Mouse (Mus musculus) left cerebral cortex, postnatal 25 days (tissue): Measurements from ENCODE around the gene Mctp2. TPM values are rescaled to one million over a fixed set of nuclear protein-coding genes. Genes with fewer than 3 reads are reported as not detected.
A peak's percentile ranks its signal among the peaks of the same experiment; 100 is the strongest.

Experiments used
- DNase-seq, 2 experiments: peaks; one replicate each; pipeline ENCODE4 v3.0.0; 2022; ENCODE audit warnings: low spot score in 2 of 2, mixed read lengths in 1 of 2
- intact Hi-C: fragments of 180-260 bp; cut with DNase I; formaldehyde crosslinking; loops from one replicate; pipeline ENCODE4 v1.15.1; 2025
- total RNA-seq, 2 experiments: library from RNA; stranded (reverse); gene quantifications; 2 replicates each; pipeline ENCODE4 v1.2.3; 2021

The Mctp2 gene
- total RNA-seq = 1 to 10 TPM; 1.4 to 2.2 TPM

DNA sequence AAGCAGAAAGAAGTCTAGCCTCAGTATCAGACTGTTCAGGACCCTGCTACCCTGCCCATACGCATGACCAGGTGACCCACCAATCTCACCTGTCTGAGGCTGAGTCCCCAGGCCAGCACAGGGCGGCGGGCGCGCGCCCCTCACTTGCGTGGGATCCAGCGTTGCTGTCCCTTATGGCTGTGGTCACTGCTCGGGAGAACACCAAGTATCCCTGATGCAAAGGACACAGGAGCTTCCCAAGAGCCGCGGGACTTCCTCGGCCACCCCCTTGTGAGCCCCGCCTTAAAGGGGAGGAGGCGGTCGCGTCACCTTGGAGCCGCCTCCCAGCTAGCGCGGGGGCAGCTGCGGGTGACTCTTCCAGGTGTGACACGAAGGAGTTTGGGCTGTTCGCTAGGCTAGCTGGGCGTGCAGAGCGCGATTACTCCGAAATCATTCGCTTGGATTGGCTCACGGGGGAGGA is at the start of gene Mctp2:
TSS of gene Mctp2 (minus strand) at position 227 of the 460 bp plus-strand sequence.
- intact Hi-C loops = no loop called here
- peak; percentile 20 to 59 for DNase-seq

DNA sequence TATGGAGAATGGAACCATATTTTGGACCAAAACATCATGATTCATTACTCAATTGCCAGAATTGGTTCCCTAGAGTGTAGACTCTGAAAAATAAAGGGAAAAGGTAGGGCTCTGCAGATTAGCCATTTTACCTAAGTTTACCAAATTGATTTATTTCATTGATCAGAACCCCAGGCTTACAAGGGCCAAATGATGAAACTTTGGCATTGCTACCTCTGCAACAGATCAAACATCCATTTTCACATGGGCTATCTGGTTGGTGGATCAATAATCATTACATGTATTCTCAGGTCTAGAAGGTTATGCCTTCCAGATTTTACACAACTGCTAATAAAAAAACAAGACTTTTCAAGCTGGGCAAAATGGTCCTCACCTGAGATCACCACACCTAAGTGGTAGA is 39.5 kb upstream of the Mctp2 start:
- no peak for DNase-seq
- intact Hi-C loops = no loop called here

DNA sequence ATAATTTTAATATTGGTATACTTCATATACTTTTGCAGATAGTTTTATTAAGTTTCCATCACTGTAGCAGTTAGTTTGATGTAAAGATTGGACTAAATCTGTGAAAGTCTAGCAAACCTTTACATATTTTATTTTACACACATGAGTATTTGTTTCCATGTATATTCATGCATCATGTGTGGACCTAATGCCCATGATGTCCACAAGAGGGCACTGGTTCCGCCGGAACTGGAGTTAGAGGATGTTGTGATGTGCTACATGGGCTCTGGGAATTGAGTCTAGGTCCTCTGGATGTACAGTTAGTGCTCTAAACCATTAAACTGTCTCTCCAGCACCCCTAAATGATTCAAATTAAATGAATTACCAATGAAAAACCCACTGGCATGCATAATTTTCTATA is 37.3 kb upstream of the Mctp2 start:
- DNase-seq = no peak
- intact Hi-C loops = no loop called here

DNA sequence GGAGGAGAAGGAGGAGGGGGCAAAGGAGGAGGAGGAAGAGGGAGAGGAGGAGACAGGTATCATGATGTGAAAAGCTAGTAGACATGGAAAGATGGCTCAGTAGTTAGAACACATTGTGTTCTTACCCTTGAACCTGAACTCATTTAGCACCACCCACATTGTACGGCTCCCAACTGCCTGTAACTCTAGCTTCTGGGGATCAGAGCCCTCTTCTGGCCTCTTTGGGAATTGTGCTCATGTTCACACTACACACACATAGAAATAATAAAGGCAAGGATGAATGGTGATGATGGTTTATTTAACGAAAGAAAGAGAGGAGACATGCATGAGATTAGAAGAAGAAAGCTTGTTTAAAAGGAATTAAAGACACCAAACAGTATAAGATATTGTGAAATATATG is 36.4 kb upstream of the Mctp2 start:
- DNase-seq = no peak
- intact Hi-C loops = no loop called here

DNA sequence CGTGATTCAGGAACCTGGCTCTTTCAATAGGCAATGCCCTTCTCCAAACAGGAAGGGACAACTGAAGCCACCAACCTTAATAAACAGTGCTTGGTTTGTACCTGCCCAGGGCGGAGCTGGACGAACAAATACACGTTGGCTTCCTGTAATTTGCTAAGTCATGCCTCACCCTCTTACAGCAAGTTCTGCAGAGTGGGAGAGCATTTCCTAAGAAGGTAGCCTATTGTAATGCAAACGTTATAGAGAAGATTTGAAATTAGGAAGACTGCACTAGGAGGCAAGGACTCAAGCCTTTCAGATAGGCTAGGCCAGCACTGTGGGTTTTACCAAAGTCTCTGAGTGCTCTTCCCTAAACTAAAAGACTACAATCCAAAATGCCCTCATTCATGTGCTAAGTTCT is 19.6 kb upstream of the Mctp2 start:
- intact Hi-C loops = no loop called here
- no peak for DNase-seq

DNA sequence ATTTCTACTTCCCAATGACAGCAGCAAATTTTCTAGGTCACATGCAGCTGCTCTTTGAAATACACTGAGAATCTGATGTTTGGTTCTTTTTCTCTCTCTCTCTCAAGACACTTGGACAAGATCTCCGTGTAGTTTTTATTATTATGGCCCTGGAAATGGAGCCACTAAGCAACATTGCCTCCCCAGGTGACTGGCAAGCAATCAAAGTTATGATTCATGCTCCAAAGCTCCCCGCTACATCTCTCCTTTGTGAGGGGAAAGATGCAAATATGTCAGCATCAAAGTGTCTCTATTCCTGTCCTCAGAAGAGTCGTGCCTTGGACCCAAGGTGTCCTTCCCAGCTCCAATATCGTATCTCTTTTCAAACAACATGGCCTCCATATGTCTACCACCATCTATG is 14.5 kb upstream of the Mctp2 start:
- intact Hi-C loops = no loop called here
- no peak for DNase-seq

DNA sequence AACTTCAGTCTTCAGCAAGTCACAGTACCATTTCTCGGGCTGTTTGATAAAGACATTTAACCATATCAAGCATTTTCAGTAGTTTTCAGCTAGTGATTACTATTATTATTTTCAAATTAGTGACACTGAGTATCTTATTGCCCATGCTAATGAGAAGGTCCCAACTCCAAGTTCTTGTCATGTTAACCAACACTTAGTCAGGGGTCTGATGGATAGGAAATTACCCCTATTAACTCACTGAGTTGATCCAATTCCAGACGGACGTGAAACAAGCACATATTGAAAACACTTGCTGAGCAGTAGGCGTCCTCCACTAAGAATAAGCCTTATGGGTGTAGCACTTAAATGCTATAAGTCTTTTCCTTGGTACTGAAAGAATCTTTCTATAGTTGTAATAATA is 14.0 kb upstream of the Mctp2 start:
- intact Hi-C loops = no loop called here
- DNase-seq = no peak

DNA sequence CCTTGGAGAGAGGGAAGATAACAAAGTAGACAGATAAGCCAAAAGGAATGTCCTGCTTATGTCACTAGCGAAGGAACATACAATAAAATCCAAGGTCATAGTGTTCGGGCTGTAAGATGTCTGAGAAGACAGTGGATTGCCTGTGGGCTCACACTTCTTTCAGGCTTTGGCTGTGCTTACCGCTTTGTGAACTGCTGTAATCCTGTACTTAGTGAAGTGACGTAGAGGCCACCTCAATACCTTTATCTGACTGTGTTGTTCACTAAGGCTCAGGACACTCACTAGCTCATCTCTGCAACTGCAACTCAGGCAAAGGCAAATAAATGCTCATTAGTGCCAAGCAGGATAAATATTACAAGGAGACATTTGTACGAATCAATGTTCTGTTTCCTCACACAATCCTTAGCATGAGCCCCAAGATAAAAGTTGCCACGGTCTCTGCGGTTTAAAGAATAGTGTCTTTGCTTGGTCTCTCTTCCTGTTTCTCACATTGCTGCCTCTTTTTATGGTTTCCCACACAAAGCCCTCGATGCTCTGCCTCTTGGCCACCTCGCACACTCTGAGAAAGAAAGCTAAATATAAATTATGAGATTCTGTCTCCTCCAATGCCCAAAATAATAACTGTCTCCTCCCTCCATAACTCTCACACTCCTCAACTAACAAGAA is 8.1 kb upstream of the Mctp2 start:
- intact Hi-C loops = no loop called here

DNA sequence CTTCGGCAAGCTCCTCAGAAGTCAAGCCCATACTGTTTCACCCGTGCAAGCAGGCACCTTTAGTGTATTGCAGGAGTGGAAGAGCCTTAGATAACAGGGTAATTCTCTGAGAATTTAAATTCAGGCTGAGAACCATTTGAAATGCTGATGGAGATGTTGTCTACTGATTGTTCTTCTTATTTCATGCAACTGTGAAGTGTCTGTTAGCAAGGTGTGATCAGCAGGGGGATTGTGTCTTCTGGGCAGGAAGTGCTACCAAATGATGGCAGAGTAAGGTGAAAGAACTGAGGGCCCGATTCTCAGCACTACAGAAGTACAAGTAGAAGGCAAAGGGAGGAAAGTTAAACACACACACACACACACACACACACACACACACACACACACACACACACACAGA is 7.5 kb upstream of the Mctp2 start:
- intact Hi-C loops = no loop called here
- no peak for DNase-seq

More for the DNA sequence above, 8.1 kb upstream of the Mctp2 start:
- no peak for DNase-seq

DNA sequence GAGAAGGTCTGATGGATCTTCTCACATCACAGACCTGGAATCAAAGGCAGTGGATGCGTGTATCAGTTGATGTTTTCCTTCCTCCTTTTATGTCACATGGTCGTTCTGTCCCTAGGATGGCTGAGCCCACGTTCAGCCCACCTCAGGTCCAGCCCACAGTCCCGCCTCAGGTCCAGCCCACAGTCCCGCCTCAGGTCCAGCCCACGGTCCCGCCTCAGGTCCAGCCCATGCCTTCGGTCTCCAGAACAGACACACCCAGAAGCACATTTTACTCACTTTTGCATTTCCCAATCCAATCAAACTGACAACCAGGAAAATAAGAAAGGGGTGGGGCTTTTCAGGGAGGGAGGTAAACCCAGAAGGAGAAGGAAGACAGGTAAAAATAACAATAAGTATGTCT is 5.2 kb upstream of the Mctp2 start:
- DNase-seq = no peak
- intact Hi-C loops = no loop called here

DNA sequence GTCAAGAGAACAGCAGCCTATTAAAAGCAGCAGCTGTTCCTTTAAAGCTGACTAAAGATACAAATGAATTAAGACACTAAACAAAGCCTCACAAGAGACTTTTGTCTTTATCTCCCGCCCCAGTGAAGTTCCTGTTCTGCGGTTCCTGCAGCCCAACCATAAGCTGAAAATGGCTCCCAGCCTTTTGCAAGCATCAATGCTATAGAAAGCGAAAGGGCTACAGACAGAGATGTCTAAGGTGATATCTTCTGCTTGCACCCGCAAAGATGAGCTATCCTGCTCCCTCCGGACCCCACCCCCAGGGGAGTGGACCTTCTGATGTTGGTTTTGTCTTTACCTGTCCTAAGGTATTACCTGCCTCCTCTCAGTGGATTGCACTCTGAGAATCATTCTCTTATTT is 1.7 kb upstream of the Mctp2 start:
- no peak for DNase-seq
- intact Hi-C loops = no loop called here

DNA sequence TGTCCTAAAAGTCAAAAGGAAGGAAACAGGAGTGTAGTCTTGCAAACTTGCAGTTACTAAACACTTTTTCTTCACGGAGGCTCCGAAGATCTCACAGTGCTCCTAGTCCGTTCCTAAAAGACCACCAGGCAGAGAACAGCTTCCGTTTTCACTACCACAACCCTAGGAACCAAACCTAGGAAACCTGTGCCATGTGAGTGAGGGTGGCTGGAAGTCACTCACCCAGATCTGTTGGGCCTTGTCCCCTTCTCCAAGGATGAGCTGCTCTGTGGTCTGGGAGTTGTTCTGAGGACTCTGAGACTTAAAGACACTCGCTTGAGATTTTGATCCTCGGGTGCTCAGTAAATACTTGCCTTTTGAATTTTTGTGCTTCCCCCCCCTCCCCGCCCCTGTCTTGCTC is 439 bp upstream of the Mctp2 start:
- DNase-seq = no peak
- intact Hi-C loops = no loop called here

DNA sequence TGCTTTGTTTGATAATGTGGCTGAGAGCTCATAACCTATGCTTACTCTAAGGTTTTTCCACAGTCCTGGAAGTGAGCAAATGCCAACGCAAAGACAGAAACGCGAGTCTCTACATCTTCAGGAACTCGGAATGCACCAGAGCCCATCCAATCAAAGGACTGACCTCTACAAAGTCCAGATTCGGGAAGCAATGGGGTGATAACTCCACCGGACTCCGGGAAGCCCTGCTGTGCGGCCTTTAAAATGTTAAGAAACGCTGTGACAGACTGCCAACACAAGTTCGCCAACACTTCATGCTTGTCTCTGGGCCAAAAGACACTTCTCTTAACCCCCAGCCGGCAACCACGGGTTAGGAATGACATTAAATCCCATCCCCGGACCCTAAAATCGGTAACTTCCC is 437 bp downstream of the Mctp2 start:
- DNase-seq = no peak
- intact Hi-C loops = no loop called here

DNA sequence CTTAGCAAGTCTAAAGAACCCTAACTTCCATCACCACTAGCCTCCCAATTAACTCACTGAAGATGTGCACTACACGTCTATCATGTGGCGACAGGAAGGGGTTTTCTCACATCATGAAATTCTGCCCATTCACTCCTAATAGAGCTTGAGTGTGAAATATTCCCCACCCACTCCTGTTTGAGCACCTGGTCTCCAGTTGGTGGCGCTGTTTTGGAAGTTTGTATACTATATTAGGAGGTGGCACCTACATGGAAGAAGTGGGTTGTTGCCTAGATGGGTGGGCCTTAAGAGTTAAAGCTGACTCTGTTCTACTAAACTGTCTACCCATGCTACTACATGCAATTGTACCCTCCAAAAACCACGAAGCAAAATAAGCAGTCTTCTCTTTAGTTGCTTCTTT is 4.7 kb downstream of the Mctp2 start:
- no peak for DNase-seq
- intact Hi-C loops = no loop called here

DNA sequence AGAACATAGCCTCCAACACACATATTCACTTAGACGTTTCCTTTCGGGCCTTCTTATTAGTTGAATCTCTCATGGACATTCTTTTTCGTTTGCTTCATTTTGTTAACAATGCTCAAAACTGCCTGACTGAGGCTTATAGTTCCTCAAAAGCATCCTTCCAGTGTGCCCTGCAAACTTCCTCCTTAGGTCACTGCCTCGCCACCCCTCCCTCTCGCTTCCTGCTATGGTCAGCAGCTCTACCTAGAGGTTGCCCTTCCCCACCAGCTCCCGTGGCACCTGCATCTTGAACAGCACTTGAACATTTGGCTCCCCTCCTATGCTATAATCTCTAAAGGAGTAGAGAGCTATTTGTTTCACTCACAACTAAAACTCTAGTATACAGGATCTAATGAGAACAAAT is 6.7 kb downstream of the Mctp2 start:
- intact Hi-C loops = no loop called here
- DNase-seq = no peak

DNA sequence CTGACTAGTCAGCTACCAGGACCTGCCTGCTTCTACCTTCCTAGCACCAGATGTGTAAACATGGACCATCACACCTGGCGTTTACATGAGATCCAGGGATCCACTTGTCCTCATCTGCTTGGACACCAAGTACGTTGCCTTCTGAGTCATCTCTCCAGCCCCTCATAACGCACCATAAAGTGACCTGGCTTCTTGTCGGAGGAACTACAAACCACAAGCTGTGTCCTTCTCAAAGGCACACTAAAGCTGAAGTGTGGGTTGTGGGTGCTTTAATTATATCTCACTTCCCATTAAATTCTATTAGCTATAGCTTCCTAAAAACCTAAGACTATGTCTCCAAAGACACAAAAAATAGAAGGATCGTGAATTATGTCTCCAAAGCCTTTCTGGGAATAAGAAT is 9.4 kb downstream of the Mctp2 start:
- intact Hi-C loops = no loop called here
- DNase-seq = no peak

DNA sequence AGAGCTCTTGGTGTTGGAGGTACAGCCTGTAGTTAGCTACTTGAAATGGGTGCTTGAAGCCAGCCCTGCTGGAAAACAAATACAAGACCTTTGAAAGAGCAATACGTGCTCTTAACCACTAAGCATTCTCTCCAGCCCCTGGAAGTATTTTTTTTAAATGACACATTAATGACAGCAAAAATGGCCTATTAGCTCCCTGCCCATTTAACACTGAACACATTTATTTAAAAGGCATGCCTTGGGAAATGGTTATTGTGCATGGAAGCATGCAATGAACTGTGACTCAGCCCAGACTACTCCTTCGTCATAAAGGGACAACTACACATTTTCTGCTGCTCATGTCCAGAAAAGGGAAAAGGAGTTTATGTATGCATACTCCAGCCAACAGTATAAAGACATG is 10.2 kb downstream of the Mctp2 start:
- no peak for DNase-seq
- intact Hi-C loops = no loop called here

DNA sequence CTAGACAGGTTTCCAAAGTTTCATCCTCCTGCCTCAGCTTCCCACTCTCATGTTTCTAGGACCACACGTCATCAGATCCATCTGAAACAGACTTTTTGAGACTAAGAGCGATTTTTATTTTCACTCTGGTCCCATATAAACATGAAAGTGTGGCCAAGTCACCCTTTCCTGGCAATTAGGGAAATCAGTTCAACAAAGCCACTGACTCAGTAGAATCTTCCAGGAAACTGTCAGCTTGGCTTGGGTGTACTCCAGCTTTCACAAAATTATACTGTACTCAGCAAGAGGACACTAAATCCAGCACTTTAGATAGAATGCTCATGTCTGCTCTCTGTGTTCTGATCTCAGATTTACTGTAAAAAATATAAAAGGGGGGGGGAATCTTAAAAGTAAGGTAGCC is 11.5 kb downstream of the Mctp2 start:
- DNase-seq = no peak
- intact Hi-C loops = no loop called here

DNA sequence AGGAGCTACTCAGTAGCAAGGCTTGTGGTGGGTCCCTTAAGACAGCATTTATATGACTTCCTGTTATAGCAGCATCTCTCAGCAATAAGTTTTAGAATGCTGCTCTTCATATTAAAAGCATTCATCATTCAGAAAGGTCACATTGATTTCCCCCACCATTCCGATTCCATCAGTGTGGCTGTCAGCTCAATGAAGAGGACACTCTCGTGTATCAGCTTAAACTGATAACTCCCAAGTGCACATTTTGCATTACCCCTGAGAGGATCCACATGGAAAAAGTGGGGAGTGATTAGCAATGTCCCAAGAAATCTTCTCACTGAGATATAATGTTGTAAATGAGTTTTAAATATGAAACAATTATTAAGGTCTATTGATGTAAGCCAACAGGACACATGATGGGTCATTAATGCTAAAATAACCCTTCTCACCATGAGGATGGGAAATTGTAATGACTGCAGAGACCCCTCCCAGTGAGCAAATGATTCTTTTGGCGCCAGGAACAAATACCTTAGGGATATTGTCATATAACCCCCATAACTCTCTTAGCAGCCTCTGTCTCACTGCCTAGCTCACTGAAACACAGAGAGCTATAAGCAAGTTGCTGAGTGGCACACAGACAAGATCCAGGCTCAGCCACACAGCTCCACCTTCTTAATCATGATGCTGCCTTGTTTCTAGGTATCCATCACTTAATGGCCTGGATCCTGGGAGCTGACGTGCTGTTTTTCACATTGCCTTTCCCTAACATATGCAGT is 12.4 kb downstream of the Mctp2 start:
- intact Hi-C loops = no loop called here
- no peak for DNase-seq

DNA sequence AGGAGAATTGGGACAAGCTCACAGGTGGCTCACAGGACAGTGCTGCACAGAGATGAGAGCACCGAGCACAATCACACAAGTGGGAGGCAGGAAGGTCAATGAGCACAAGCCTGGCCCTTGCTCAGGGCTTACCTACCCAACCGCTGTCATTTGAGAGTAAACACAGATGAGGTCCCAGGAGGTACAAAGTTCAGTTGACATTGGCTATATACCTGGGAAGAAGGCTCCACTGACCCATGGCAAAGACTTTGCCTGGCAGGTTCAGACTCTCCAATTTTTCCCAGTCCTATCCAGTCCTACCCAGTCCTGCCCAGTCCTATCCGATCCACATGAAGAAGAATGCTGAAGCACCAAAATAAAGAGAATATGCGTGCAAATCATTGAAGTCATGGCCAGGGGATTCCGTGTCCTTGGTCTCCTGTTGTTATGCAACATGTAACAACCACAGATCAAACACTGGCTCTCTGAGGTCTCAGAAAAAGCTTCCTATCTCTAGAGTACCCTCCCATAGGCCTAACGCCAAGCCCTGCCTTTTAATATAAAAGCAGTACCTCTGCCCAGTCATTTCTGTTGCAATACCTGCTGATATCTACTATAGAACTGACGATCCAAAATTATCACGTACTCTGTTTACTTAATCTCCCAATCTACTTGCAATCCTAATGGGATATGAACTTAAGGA is 14.0 kb downstream of the Mctp2 start:
- DNase-seq = no peak
- intact Hi-C loops = no loop called here

DNA sequence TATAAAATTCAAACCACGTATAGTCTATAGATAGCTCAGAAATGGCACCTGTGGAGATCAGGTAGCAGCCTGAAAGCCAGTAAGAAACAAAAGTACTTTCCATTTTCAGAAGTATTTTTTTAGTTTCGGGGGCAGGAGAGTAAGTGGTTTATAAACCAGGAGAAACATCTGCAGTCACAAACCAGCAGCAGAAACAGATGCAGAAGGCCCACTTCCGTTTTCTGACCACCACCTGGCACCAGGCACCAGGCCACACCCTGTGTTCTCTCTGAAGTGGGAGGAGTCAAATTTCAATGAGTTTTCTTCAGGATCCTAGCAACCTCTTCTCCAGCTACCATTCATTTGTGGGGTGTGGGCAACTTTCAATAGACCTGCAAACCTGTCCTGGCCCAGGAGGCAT is 25.7 kb downstream of the Mctp2 start:
- no peak for DNase-seq
- intact Hi-C loops = no loop called here
